Mouse (Mus musculus) cerebellum, postnatal 4 days (tissue): ENCODE results near the gene Ntrk1.

Experiments
- DNase-seq, 2 experiments: peaks; one replicate each; pipeline ENCODE4 v3.0.0; 2022; ENCODE audit warnings: low spot score in 2 of 2, mixed read lengths in 1 of 2

Ntrk1 gene

DNA sequence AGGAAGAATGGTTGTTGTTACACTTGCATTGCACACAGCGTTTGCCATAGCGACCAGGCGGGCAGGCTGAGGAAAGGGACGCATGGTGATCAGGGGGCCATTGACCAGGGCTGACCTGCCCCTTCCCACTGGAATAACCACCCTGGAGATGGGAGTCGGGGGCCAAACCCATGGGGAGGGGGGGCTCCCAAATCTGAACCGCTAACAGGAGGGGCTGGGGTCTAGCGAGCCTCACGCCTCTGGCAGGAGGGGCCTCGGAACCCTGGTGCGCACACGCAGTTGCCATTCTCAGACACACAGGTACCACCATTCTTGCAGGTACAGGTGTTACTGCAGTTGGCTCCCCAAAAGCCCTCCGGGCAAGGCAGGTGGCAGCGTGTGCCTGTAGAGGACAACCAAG, 41.1 kb downstream of the Ntrk1 start:
- DNase-seq = no peak

DNA sequence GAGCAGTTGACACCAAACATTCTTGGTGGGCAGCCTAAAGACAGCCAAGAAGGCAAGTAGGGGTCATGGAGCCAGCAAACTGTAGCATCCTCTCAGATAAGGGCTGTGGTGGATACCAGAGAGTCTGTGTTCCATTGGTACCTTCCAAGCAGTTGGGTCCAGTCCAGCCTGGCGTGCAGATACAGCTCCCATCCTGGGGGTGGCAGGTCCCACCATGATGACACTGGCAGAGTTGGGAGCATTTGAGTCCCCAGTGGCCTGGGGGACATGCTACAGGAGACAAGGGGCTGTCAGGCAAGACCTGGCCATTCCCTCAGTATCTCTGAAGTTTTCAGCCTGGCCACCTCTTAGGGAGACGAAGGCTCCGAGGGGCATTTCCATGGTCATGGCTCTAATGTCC, 42.4 kb downstream of the Ntrk1 start:
- no peak for DNase-seq

DNA sequence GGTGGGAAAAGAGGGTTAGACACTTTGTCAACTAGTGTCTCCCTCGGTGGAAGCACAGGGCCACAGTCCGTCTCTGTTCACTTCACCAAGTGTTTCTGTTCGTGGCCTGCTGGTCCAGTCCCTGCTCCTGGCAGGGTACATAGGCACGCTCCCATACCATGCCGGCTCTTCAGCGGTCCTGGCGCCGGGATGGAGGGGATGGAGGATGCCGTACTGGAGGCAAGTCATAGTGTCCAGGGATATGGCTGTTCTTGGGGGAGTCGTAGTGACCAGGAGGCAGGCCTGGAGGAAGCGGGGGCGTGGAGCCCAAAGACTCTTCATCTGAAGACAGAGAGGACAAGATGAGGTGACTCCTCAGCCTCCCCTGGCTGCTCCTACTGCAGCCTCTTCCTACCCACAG, 45.0 kb downstream of the Ntrk1 start:
- no peak for DNase-seq

DNA sequence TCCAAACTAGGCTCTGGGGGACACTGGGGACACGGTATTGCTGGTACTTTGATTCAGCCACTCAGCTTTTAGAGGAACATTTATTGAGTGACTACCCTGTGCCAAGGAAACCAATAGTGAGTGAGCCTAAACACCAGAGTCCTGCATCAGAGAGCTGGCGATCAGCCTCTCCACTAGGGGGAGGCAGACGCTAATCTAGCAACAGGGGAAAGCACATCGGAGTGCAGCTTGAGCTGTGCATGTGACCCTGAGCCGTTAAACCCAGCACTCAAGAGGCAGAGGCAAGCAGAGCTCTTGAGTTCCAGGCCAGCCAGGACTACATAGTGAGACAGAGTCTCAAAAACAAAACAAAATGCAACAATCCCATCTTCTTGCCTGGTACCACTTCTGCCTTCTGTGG, 45.9 kb downstream of the Ntrk1 start:
- DNase-seq = no peak

DNA sequence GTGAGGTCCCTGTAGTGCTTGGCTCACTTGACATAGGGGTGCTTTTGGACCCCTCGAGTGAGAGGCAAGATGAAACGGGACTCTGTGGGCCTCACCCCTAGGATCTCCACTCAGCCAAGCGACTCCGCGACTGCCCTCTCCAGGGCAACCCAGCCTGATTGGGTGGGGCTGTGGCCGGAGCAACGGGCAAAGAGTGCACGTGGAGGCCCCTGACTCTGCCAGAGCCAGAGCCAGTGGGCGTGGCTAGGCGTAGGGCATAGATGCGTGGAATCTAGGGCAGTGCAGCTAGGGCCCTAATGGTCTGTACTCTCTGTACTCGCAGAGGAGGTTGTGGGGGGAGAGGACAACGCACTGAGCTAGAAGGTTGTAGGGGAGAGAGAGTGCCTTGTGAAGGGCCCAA, 46.5 kb downstream of the Ntrk1 start, which contains the start of gene Lrrc71:
TSS of gene Lrrc71 (minus strand) at position 195 of the 400 bp plus-strand sequence.
- no peak for DNase-seq

DNA sequence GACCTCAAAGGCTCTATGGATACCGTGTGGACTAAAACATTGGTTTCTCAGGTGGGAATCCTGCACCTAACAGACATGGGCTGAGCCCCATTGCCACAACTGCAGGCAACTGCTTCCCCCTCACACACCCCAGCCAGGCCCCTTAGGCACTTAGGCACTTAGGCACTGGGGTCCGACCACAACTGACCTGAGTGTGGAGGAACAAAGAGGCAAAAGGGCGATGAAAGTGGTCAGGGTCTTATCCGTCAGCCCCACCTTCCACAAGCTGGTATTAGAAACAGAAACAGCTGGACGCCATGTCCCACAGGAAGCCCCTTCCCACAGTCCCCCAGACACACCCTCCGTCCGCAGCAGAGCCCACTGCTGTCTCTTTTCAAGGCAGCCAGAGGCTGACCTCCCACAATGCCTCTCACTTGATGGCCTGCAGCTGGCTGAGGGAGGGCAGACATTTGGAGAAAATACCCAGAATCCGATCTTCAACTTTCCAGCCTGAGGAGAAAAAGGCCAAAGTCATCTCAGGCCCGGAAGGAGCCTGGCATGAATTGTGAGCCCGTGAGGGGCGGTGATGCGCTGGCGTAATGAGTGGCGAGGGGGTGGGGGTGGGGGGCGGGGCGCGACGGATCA, 49.8 kb downstream of the Ntrk1 start:
- no peak for DNase-seq

DNA sequence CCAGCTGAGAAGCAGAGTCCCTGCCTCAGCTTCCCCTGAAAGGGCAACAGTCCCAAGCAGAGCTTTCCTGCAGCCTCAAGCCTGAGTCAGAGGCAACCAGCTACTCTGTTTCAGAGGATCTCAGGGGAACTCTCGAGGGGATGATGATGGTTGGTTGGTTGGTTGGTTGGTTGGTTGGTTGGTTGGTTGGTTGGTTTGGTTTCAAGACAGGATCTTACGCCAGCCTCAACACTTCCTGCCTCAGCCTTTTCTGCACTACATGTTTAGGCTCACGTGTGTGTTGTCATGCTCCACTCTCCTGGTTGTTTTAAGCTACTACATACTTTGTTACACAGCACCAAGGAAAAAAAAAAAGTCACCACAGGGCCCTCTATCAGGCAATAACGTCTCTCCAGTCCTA, 51.0 kb downstream of the Ntrk1 start:
- no peak for DNase-seq

DNA sequence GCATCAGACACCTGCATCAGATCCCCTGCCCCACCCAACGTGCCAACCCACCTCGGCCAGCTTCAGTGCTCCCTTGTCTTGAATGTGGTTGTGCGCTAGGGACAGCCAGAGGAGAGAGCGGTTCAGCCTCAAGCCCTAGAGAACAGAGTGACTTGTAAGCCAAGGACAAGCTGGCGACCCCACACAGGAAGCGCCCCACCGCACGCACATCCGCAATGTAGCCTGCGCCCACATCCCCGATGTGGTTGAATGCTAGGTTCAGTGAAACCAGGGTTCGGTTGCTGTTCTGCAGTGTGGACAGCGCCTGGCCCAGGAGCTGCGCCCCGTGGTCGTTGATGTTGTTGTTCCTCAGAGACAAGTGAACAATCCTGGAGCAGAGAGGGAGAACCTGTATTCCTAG, 52.2 kb downstream of the Ntrk1 start:
- no peak for DNase-seq

DNA sequence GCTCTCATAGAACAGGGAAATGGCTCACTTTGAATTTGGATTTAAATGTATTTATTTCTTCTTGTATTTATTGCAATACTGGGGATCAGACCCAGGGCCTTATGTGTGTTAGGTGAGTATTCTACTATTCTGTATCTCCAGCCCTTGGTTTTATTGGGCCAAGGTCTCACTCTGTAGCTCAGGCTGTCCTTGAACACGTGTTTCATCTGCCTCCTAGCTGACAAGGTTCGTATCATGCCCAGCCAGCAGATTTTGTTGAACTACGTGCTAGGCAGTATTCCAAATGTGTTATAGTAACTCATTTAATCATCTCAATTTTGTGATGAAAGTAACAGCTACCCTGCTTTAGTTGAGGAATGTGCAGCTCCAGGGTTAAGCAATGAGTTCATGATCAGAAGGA, 52.9 kb downstream of the Ntrk1 start:
- no peak for DNase-seq

DNA sequence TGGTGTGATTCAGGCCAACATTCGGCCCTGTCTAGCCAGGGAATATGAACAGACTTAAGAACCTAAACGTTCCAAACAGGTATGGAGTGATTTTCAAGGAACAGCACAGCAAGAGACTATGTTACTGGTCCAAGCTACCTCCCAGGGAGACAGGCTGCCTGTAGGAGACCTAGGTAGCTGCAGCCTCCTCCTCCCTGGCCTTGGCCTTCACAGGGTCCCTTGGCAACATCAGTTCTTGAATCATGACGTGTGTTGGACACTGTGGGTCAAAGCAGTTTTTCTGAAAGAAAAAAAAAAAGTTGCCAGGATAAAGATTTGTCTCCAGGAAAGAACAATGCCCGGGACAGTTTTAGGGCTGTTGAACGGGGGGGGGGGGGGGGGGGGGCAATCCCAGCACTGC, 56.1 kb downstream of the Ntrk1 start:
- DNase-seq = no peak

DNA sequence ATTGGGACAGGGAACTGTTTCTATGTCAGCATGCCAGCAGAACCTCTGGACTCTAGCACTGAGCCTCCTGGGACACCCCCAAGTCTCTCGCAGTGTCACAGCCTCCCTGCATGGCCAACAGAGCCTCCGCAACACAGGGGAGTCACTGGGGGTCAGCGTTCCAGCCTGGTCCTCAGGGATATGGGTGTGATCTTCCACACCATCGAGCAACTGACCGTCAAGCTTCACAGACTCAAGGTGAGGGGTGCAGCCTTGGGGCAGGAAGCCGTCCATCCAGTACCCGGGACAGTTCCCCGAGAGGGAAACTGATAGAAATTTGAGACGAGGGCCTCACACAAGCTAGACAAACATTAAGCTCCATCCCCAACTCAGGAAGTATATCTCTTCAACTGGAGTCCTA, 59.6 kb downstream of the Ntrk1 start:
- no peak for DNase-seq

DNA sequence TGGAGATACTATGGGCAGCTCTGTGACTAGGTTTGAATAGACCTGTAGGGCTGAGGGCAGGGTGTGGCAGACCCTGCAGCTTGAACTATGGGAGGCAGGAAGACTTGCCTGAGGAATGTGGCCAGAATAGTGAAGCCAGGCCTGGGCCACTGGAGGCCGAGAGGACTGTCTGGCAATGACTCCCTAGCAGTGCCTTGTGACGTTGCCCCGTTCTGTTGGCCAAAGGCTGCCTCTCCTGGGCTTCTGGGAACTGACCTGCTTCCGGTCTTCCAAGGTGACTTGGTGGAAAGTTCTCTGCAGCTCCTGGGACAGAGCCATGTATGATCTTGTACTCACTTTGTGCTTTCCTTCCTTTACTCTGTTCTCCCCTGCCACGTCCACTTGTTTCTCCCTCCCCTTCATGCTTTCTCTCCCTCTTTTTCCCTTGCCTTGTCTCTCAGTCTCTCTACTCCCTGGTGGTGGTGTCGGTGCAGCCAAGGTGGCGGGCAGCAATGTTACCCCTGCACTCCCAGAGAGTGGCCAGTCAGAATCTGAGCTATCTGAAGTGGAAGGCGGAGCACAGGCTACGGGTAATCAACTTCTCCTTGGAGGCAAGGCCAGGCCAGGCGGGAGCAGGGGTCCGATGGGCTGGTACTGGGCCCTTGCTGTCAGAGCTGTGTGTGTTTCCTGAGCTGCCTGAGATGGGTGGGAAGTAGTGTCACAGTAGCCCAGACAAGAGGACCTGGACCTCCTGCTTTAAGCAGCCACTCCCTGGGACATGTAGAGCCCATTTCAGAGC, 60.8 kb downstream of the Ntrk1 start:
- DNase-seq = no peak

DNA sequence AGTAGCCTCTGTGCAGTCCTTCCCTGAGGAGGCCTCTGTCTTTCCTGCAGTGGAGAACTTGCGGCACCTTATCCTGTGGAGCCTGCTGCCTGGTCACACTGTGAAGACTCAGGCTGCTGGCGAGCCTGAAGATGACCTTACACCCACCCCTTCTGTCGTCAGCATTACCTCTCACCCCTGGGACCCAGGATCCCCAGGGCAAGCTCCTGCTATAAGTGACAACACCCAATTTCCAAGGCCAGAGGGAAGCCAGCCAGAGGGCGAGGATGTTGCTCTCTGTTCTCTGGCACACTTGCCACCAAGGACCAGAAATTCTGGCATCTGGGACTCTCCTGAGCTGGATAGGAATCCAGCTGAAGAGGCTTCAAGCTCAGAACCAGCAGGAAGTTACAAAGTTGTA, 61.9 kb downstream of the Ntrk1 start:
- DNase-seq = no peak

DNA sequence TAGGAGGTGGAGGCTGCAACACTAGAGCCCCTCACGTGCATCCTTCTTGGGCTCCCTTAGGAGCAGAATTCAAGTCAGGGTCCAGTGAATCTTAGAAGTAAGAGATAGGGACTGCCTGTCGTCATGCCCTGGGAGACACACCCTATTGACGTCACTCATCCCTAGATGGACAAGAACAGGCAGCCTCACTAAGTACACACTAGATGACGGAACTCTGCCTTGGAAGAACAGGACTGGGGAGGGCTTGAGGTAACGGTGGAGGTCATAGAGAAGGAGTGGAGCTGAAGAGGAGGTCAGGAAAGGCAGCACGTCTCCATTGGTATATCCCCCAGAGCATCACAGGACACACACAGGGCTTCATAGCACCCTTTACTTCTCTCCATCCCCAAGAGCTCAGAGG, 66.3 kb downstream of the Ntrk1 start:
- no peak for DNase-seq
